Mouse (Mus musculus) lung, postnatal 0 days (tissue): ENCODE results near the gene Idua.

Source experiments
- CTCF ChIP-seq: IDR thresholded peaks from 2 replicates; pipeline ENCODE4 v1.5.1; 2016; ENCODE audit warnings: antibody characterized with exemption, mild to moderate bottlenecking
- EP300 ChIP-seq: IDR thresholded peaks from 2 replicates; pipeline ENCODE4 v1.6.1; 2016; ENCODE audit warnings: antibody characterized with exemption, mild to moderate bottlenecking, control low read depth

DNA sequence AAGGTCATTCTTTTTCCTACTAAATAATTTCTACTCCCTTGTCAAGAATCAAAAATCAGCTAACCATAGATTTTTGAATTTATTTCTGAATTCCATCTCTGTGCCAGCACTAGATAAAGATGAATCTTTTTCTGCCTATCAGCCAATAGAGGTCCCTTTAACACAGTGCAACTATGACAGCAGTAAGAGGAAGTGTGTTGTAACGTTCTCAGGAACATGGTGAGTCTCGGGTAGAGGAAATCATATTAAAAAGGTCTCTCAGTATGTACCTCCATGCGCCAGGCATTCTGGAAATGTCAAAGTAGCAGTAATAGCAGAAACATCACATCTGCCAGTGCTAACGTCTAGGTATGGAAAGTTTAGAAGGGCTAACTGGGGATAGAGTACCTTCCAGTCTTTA, 24.0 kb upstream of the Idua start:
- TF ChIP-seq EP300 (no peak), CTCF (no peak)
